Mouse (Mus musculus) hindbrain, embryonic 12.5 days (tissue): ENCODE measurements around the gene Plpp7. TPM values are rescaled to one million over a fixed set of nuclear protein-coding genes. Genes with fewer than 3 reads are reported as not detected.
A peak's percentile ranks its signal among the peaks of the same experiment; 100 is the strongest.

Source experiments
- ATAC-seq: fragments of 200-750 bp; cut with Nextera tagmentation; 2 replicates; pipeline ENCODE4 v1.8.0; 2017; ENCODE audit warnings: moderate TSS enrichment; ENCODE audit not compliant: low FRiP score
- H3K27ac ChIP-seq: fragments of 300-500 bp; sonication (generic); 2 replicates; pipeline ENCODE4 v1.5.1; 2016; ENCODE audit warnings: mild to moderate bottlenecking
- H3K27me3 ChIP-seq: fragments of 300-500 bp; sonication (generic); 2 replicates; pipeline ENCODE4 v1.6.1; 2016; ENCODE audit warnings: mild to moderate bottlenecking
- H3K36me3 ChIP-seq: fragments of 300-500 bp; sonication (generic); 2 replicates; pipeline ENCODE4 v1.6.1; 2016; ENCODE audit warnings: mild to moderate bottlenecking
- H3K4me1 ChIP-seq: fragments of 300-500 bp; sonication (generic); 2 replicates; pipeline ENCODE4 v1.6.1; 2016
- H3K4me2 ChIP-seq: fragments of 300-500 bp; sonication (generic); replicated peaks from 2 replicates; pipeline ENCODE4 v1.6.1; 2016; ENCODE audit warnings: mild to moderate bottlenecking
- H3K4me3 ChIP-seq: fragments of 300-500 bp; sonication (generic); 2 replicates; pipeline ENCODE4 v1.5.1; 2016; ENCODE audit warnings: mild to moderate bottlenecking
- H3K9ac ChIP-seq: fragments of 300-500 bp; sonication (generic); 2 replicates; pipeline ENCODE4 v1.6.1; 2016; ENCODE audit warnings: mild to moderate bottlenecking, moderate library complexity
- H3K9me3 ChIP-seq: fragments of 300-500 bp; sonication (generic); replicated peaks from 2 replicates; pipeline ENCODE4 v1.6.1; 2016; ENCODE audit warnings: mild to moderate bottlenecking
- WGBS: fragments of 180-500 bp; shearing (Covaris S2); methylation state at CpG from one replicate; pipeline ENCODE4 v1.1.7; 2016; 5-methylcytosine and 5-hydroxymethylcytosine counted together
- polyA plus RNA-seq: library from polyadenylated mRNA; unstranded; fragments of >200 nt; fragmentation: Nextera tagmentation; extraction: Ambion mirVana; gene quantifications from 2 replicates; pipeline ENCODE4 v1.2.1, GENCODE M21; 2016

Gene Plpp7
- 11.1 and 11.5 TPM in 2 replicates for polyA plus RNA-seq

DNA sequence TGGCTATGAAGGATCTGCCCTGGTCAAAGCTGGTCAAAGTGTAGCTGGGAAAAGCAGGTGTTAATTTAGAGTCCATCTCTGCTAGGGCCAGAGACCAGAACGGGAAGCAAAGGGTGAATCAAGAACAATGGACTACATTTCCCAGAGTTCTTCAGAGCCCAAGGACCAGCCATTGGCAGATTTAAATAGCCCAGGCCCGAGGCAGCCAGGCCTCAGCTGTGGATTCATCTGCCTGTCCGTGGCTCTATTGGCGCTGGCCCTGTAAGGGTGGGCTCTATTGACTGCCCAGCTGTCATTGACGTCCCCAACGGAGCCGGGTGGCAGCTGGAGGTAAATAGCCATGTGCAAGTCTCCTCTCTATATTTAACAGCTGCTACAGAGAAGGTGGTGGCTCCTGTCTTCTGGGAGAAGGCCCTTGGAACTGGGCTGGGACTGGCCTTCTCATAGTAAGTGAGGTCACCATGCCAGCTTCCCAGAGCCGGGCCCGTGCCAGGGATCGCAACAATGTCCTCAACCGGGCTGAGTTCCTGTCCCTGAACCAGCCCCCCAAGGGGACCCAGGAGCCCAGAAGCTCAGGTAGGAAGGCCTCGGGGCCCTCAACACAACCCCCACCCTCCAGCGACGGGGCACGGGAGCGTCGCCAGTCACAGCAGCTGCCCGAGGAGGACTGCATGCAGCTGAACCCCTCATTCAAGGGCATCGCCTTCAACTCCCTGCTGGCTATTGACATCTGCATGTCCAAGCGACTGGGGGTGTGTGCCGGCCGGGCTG, at the start of gene Plpp7:
Gene Plpp7, plus strand, starts transcription at position 178 of the 771 bp plus-strand sequence.
- Histone ChIP-seq H3K36me3 (peaks cover 7% of the 10 kb centered on the region; the same call in 1 of the 2 replicates), H3K4me3 (peak within 1 kb of the TSS; percentile 42), H3K27ac (peak within 1 kb of the TSS; percentile 80), H3K4me1 (peaks cover 19% of the 10 kb centered on the region), H3K27me3 (peaks cover 4% of the 10 kb centered on the region; the same call in 1 of the 2 replicates), H3K4me2 (peak within 1 kb of the TSS; percentile 70), H3K9me3 (no peaks in the 10 kb centered on the region; the same call in 1 of the 2 replicates), H3K9ac (peak within 1 kb of the TSS; percentile 72)
- WGBS, result 45% methylated on average over 22 of the region's 22 CpGs
- peak; percentile 94 for ATAC-seq

GRCm38 (mm10) chr2:32046009-32046408, 49.3 kb upstream of the Plpp7 start:
- peaks cover 87% of the 10 kb centered on the region for H3K36me3 ChIP-seq
- no peak overlapping the region for H3K9ac ChIP-seq
- H3K27ac ChIP-seq, result no peak overlapping the region
- ATAC-seq, result no peak
- no peak overlapping the region for H3K4me2 ChIP-seq
- 90% methylated on average over 10 of the region's 10 CpGs for WGBS
- H3K4me1 ChIP-seq, result no peaks in the 10 kb centered on the region
- H3K4me3 ChIP-seq, result no peak overlapping the region
- H3K27me3 ChIP-seq, result no peaks in the 10 kb centered on the region
- H3K9me3 ChIP-seq, result no peaks in the 10 kb centered on the region

- Histone ChIP-seq H3K4me2 (no peak overlapping the region), H3K36me3 (peaks cover 91% of the 10 kb centered on the region)
- whole genome bisulfite sequencing, result 96% methylated on average over 10 of the region's 10 CpGs
These were observed 48.0 kb upstream of the Plpp7 start for GRCm38 (mm10) chr2:32047323-32047722.

DNA sequence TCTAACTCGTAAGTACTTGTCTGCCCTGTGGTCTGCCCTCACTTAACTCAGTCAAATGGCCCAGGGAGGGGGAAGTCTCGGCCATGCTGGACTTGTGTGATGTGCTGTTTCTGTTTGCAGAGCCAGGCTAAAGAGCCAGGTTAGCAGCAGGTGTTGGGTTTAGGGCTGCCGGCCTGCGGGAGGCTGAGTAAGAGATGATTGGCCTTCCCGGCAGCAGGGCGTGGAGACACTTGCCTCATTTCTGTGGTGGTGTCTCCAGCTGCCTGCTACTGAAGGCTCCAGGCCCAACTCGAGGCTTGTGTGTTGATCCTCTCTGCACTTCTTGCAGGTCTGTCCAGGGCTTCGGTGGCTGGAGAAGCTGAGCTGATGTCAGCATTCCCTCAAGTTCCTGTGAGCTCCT, 43.5 kb upstream of the Plpp7 start:
- H3K36me3 ChIP-seq, result peaks cover 61% of the 10 kb centered on the region
- no peak overlapping the region for H3K4me2 ChIP-seq
- no peak overlapping the region for H3K4me3 ChIP-seq
- H3K27ac ChIP-seq, result no peak overlapping the region
- 91% methylated on average over 8 of the region's 8 CpGs for WGBS
- no peak for ATAC-seq
- H3K27me3 ChIP-seq, result 0 out of 2 replicates have a peak, but pooled peaks cover under 1% of the 10 kb centered on the region
- no peak overlapping the region for H3K9ac ChIP-seq
- 0 out of 2 replicates have a peak, but pooled peaks cover 10% of the 10 kb centered on the region for H3K4me1 ChIP-seq
- H3K9me3 ChIP-seq, result no peaks in the 10 kb centered on the region

More at GRCm38 (mm10) chr2:32047323-32047722, 48.0 kb upstream of the Plpp7 start:
- no peak overlapping the region for H3K9ac ChIP-seq
- no peaks in the 10 kb centered on the region for H3K27me3 ChIP-seq
- no peaks in the 10 kb centered on the region for H3K9me3 ChIP-seq
- H3K4me3 ChIP-seq, result no peak overlapping the region
- H3K27ac ChIP-seq, result no peak overlapping the region
- no peaks in the 10 kb centered on the region for H3K4me1 ChIP-seq
- ATAC-seq, result no peak

GRCm38 (mm10) chr2:32052418-32052817, 42.9 kb upstream of the Plpp7 start:
- Histone ChIP-seq H3K9ac (no peak overlapping the region), H3K4me1 (0 out of 2 replicates have a peak, but pooled peaks cover 10% of the 10 kb centered on the region), H3K4me2 (no peak overlapping the region), H3K9me3 (no peaks in the 10 kb centered on the region), H3K27me3 (0 out of 2 replicates have a peak, but pooled peaks cover 7% of the 10 kb centered on the region), H3K36me3 (peaks cover 57% of the 10 kb centered on the region), H3K27ac (no peak overlapping the region), H3K4me3 (no peak overlapping the region)
- WGBS, result 95% methylated on average over 7 of the region's 7 CpGs
- ATAC-seq, result no peak

- 53% methylated on average over 7 of the region's 7 CpGs for WGBS
- H3K9ac ChIP-seq, result no peak overlapping the region; the same call in 1 of the 2 replicates
- H3K9me3 ChIP-seq, result no peaks in the 10 kb centered on the region
- H3K4me2 ChIP-seq, result no peak overlapping the region
- peaks cover 10% of the 10 kb centered on the region; the same call in 1 of the 2 replicates for H3K4me1 ChIP-seq
- no peak overlapping the region for H3K27ac ChIP-seq
- H3K36me3 ChIP-seq, result peaks cover 26% of the 10 kb centered on the region
- no peak for ATAC-seq
- peaks cover 22% of the 10 kb centered on the region; the same call in 1 of the 2 replicates for H3K27me3 ChIP-seq
- no peak overlapping the region for H3K4me3 ChIP-seq
These were observed 39.9 kb upstream of the Plpp7 start for GRCm38 (mm10) chr2:32055357-32055965.

DNA sequence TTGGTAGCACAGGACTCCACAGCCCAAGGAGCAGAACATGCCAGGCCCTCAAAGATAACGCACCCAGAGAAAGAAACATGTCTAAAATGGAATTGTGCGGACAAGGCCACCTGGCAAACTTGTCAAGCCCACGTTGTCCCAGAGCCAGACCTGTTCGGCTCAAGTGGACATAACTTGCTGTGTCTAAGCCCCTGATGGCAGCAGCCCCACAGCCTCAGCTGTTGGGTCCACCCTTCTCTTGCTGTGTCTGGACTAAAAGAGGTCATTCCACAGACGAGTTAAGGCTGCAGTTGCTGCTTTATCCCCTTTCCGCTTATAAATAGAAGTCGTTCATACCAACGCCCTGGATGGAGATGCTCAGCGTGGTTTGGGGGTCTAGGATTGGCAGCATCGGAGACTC, 38.8 kb upstream of the Plpp7 start:
- Histone ChIP-seq H3K4me1 (peaks cover 10% of the 10 kb centered on the region; the same call in 1 of the 2 replicates), H3K27me3 (peaks cover 22% of the 10 kb centered on the region; the same call in 1 of the 2 replicates), H3K9ac (no peak overlapping the region), H3K4me3 (no peak overlapping the region), H3K9me3 (no peaks in the 10 kb centered on the region), H3K36me3 (peaks cover 16% of the 10 kb centered on the region), H3K27ac (no peak overlapping the region), H3K4me2 (no peak overlapping the region)
- 88% methylated on average over 10 of the region's 10 CpGs for WGBS
- no peak for ATAC-seq

- Histone ChIP-seq H3K27ac (no peak overlapping the region), H3K27me3 (peaks cover 22% of the 10 kb centered on the region; the same call in 1 of the 2 replicates), H3K4me3 (no peak overlapping the region), H3K9me3 (no peaks in the 10 kb centered on the region), H3K9ac (no peak overlapping the region), H3K4me2 (no peak overlapping the region), H3K36me3 (peaks cover 7% of the 10 kb centered on the region), H3K4me1 (peaks cover 10% of the 10 kb centered on the region; the same call in 1 of the 2 replicates)
- no peak for ATAC-seq
- WGBS, result 88% methylated on average over 2 of the region's 2 CpGs
These were observed 38.0 kb upstream of the Plpp7 start for GRCm38 (mm10) chr2:32057360-32057759.

DNA sequence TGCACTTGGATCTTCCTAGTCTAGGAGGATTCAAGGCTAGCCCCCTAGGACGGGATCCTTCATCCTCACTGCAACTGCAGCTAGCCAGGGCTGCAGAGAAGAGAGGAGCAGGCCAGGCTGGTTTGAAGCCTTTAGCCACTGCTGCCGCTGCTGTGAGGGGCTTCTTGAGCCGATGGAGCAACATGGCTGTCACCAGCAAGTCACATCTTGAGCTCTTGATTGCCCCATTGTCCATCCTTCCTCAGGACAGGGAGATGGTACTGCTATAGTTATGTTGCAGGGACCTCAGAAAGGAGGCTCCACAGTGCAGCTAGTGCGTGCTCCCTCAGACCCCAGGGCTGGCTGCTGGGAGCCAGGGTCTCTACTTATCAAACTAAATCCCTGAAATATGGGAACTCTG, 37.5 kb upstream of the Plpp7 start:
- whole genome bisulfite sequencing, result 91% methylated on average over 4 of the region's 4 CpGs

GRCm38 (mm10) chr2:32058241-32058640, 37.1 kb upstream of the Plpp7 start:
- Histone ChIP-seq H3K9me3 (no peaks in the 10 kb centered on the region), H3K4me1 (peaks cover 10% of the 10 kb centered on the region; the same call in 1 of the 2 replicates), H3K9ac (no peak overlapping the region), H3K36me3 (peaks cover 3% of the 10 kb centered on the region; the same call in 1 of the 2 replicates), H3K27me3 (peaks cover 22% of the 10 kb centered on the region; the same call in 1 of the 2 replicates), H3K27ac (no peak overlapping the region), H3K4me3 (no peak overlapping the region), H3K4me2 (no peak overlapping the region)
- 65% methylated on average over 9 of the region's 9 CpGs for WGBS
- ATAC-seq, result no peak

More for the DNA sequence above, 37.5 kb upstream of the Plpp7 start:
- Histone ChIP-seq H3K9me3 (no peaks in the 10 kb centered on the region), H3K27me3 (peaks cover 22% of the 10 kb centered on the region; the same call in 1 of the 2 replicates), H3K9ac (no peak overlapping the region), H3K27ac (no peak overlapping the region), H3K36me3 (peaks cover 4% of the 10 kb centered on the region; the same call in 1 of the 2 replicates), H3K4me1 (peaks cover 10% of the 10 kb centered on the region; the same call in 1 of the 2 replicates), H3K4me2 (no peak overlapping the region), H3K4me3 (no peak overlapping the region)
- ATAC-seq, result no peak

- WGBS, result 38% methylated on average over 5 of the region's 5 CpGs
- peaks cover 22% of the 10 kb centered on the region; the same call in 1 of the 2 replicates for H3K27me3 ChIP-seq
- H3K9ac ChIP-seq, result no peak overlapping the region
- peaks cover 10% of the 10 kb centered on the region; the same call in 1 of the 2 replicates for H3K4me1 ChIP-seq
- no peak overlapping the region for H3K27ac ChIP-seq
- no peaks in the 10 kb centered on the region for H3K9me3 ChIP-seq
- ATAC-seq, result no peak
- no peaks in the 10 kb centered on the region for H3K36me3 ChIP-seq
- no peak overlapping the region for H3K4me2 ChIP-seq
- H3K4me3 ChIP-seq, result no peak overlapping the region
These were observed 36.6 kb upstream of the Plpp7 start for GRCm38 (mm10) chr2:32058716-32059115.

DNA sequence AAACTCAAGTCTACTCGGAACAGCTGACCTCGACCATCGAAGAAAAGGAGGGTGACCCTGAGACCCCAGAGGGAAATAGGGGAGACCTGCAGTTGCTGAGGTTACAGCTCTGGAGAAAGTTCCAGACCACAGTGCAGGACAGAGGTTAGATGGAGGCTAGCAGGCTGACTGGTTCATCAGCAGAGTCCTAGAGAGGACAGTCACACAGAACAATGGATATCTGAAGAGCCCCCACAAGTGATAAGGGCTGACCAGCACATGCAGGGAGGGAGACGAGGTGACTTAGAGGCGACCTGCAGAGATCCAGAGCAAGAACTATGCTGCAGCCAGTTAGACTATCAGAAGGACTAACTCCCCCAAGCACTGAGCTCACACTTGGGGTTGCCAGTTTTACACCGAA, 35.7 kb upstream of the Plpp7 start:
- no peak overlapping the region for H3K27ac ChIP-seq
- no peak overlapping the region for H3K9ac ChIP-seq
- H3K4me3 ChIP-seq, result no peak overlapping the region
- ATAC-seq, result no peak
- no peak overlapping the region for H3K4me2 ChIP-seq
- H3K9me3 ChIP-seq, result no peaks in the 10 kb centered on the region
- WGBS, result 83% methylated on average over 6 of the region's 6 CpGs
- H3K4me1 ChIP-seq, result peaks cover 12% of the 10 kb centered on the region
- H3K27me3 ChIP-seq, result peaks cover 22% of the 10 kb centered on the region; the same call in 1 of the 2 replicates
- H3K36me3 ChIP-seq, result no peaks in the 10 kb centered on the region
